Mouse (Mus musculus) layer of hippocampus, adult 11-12 months (tissue): ENCODE data around the gene Fto.

ENCODE experiments used
- DNase-seq: peaks from one replicate; pipeline ENCODE4 v3.0.0; 2022; ENCODE audit warnings: low spot score

Fto gene

DNA sequence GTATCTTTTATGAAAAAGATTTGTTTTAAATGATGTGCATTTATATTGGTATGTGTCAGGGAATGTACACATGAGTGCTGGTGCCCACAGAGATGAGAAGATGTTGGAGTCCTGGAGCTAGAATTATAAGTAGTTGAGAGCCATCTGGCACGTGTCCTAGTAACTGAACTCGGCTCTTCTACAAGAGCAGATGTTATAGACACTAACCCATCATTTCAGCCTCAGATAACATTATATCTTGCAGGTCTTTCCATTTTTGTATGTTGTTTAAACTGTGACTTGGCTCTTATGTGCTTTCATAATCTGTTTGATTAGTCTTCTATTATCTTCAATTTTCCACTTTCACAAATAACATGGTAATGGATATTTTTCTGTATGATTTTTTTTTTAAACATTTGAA is 186.0 kb downstream of the Fto start:
- no peak for DNase-seq

DNA sequence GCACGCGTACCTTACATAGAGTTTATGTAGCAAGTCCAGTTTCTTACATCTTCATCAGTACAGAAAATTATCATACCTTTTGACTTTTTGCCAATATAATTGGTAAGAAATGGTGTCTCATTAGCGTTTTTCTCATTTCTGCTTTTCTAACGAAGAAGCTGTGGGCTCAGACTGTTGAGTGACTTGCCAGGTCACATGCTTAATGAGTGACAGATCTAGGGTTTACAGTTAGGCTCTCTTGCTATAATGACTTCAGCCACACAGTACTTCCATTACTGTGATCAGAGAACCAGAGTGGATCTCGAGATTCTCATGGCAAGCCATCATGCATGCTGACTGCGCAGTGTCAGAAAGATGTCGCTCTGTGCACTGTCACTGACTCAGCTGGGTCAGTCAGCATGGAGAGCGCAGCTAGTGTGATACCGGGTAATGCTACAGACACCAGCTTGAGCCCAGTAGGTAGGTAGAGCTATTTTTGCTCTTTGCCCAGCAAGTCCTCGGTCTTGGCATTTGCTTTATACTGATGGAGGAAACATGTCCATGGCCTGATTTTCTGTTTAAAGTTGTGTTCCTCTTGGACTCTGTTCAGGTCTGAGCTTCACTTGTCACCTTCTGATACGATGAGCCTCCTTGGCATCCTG is 188.8 kb downstream of the Fto start:
- DNase-seq: no peak

- no peak for DNase-seq
Measured at GRCm38 (mm10) chr8:91502791-91503190, 189.5 kb downstream of the Fto start.

DNA sequence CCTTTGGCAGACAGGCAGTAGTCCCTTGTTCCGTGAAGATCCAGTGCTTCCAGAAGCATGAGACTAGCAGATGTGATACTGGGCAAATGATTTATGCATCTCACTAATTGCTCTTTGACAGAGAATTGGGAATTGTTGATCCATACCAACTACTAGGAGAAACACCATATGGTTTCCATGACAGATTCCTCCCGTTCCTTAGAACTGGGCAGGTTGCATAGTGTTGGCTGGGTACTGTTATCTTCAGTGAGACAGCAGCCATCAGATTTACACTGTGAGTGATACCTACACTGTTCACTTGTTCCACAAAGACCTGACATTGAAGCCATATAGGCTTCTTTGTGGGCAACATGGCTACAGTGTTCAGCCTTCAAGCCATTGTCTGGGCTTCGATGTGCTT is 191.0 kb downstream of the Fto start:
- no peak for DNase-seq

DNA sequence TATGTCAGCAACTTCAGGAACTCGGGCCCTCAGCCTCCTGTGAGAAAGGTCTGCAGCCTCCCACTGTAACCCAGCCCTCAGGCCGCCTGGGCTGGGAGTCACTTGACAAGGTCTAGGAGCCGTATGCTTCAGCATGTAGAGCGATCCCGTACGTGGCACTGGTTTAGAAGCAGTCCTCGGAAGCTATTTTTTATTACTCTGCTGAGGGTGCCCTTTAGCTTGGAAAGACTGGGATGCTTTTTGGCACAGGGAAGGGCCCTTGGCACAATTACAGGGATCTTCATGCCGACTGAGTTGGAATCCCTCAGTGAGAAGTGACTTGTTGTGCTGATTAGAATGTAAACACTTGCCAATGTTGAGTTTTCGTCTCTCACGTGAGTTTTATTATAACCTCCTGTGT is 191.6 kb downstream of the Fto start:
- no peak for DNase-seq

DNA sequence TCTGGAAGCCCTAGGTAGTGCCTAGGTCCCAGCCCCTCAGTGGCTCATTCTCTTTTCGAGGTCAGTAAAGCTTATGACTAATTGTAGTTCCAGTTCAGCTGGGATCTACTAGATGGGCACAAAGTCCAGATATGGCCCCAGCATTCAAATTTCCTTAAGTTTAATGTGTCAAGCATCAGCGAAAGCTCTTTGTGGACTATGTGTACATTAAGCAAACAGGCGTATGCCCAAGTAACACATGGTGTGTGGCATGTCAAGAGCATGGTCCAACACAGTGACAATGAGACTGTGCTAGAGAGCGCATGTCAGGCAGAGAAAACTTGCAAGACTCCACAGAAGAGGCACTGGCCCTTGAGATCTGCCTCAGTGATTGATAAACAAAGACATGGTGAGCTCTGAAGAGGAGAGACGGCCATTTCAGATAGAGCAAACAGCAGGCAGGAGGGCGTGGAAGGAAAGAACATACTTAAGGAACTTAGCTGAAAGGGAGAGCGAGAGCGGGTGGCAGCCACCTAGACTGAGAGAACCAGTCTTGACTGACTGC is 192.2 kb downstream of the Fto start:
- DNase-seq: no peak

GRCm38 (mm10) chr8:91505997-91506672 is 192.8 kb downstream of the Fto start:
- no peak for DNase-seq

DNA sequence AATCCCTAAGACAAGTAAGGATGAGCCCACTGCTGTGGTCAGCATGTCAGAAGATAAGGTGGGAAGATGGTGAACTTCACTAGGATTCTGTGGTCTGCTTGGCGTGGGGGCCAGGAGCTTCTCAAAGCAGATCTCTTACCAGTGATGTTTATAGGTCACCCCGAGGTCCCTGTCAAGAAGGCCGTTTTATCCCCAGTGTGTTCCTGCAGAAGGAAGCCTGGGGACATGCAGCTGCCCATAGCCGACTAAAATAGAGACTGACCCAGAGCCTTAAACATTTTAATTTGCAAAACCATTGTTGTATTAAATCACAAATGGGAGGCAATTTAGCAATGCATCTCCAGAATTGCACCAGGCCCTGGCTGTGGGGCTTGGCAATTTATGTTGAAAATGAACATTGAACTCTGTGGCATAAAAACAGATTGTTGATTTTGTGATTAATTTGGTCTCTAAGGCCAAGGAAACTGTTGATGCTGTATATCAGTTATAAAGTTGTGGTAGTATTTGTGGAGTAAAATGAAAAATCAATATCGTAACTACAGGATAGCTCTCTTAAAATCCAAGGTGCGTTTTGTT is 193.4 kb downstream of the Fto start:
- no peak for DNase-seq

- DNase-seq: no peak
Measured at GRCm38 (mm10) chr8:91507681-91508097, 194.4 kb downstream of the Fto start.

DNA sequence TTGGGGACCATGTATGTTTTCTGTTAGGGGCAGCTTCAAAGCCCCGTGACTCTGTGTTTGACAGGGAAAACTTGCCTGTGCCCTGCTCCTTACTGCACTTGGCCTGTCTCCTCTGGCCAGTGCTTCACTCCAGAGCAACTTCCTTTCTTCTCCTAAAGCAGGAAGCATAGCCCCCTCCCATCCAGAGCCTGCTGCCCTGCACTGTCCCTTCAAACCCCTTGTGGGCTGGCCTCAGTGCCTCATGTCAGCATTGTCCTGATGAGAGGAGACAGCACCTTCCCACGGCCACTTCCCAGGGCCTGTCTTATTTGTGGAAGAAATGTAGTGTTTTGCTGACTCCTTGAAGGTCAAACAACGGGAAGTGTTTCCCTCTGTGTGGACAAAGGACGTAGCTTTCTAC is 195.0 kb downstream of the Fto start:
- DNase-seq: no peak

GRCm38 (mm10) chr8:91509206-91509899 is 196.0 kb downstream of the Fto start:
- no peak for DNase-seq

GRCm38 (mm10) chr8:91509900-91510260 is 196.6 kb downstream of the Fto start:
- DNase-seq: no peak

DNA sequence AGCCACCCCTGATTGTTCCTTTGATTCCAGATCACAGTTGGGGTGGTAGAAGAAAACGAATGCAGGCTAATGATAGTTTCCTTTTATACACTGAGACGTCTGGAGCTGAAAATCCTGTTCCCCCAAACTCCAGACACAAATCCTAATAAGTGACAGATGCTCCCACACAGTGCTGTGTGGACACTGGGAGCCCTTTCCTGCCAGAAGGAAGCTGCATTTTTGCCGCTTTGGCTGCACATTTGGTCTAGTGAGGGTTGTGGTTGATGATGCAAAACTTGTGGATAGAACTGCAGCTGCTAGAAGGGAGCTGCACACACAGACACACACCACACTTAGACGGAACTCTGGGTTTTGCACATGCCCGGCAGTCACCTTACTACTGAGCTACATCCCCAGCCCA is 197.4 kb downstream of the Fto start:
- no peak for DNase-seq

DNA sequence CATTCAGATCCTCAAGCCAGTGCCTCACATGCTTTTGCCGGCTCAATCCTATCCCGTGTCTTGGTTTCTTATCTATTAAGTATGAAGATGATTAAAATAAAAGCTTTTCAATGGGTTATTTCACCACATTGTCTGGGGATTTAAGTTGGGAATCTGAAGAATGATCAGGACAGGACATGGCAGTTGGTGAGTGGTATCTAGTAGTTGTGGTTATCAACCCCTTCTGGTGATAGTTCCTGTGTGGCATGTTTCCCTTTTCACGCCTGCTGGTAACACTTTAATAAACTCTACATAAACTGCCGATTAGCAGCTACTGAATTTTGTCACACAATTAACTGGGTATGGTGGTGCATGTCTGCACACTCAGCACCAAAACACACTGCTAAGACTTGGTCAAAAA is 198.6 kb downstream of the Fto start:
- DNase-seq: no peak

DNA sequence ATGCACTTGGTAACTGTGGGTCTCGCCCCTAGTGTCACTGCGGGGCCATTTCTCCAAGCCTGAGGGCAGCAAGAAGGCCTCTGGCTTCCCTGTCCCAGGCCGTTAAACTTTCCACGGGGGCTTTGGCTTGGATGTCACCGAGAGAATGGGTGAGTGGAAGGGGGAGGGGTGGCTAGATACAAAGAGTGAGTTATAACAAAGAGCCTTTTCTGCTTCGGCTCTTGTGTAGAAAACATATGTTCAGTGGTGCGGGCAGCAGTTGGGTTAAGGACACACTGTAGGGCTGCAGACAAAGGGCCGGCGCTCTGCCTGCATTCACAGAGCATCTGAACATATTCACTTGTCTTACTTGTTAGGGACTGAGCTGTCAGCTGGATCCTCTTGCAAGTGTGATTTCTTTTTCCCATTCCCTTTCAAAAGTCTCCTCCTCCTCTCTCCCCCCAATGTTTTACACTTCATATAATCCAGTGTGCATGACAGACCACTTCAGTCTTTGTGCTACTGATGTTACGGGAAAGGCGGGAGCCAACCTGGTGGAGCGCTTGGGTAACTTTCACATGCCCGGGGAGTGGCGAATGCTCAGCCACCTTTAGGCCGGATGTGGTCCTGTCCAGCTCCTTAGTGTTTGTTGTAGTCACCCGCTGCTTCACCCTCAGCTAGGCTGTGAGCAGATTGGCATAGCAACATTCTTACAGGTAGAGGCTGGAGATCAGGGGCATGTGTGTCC is 201.6 kb downstream of the Fto start:
- DNase-seq: no peak

- no peak for DNase-seq
Measured at GRCm38 (mm10) chr8:91516422-91516821, 203.1 kb downstream of the Fto start.

GRCm38 (mm10) chr8:91518085-91518484 is 204.8 kb downstream of the Fto start:
- no peak for DNase-seq

- DNase-seq: no peak
Measured at GRCm38 (mm10) chr8:91522201-91522600, 208.9 kb downstream of the Fto start.

- no peak for DNase-seq
Measured at GRCm38 (mm10) chr8:91524056-91524864, 210.9 kb downstream of the Fto start.

DNA sequence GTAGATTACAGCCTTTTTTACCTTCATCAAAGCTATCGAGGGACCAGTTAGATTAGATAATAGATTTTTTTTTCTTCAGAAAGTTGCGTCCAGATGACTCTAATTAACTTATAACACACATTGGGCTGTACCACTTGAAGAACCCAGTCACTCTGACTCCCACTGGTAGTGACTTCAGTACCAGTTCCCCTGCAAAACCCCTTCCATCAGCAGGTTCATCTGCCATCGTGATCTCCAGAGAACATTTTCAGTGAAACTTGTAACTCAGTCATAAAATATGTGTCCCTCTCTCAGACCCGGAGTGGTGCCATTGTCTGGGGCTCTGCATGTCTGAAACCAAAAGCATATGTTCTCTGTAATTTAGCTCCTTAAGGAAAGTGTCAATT is 211.5 kb downstream of the Fto start:
- DNase-seq: no peak

- DNase-seq: no peak
Measured at GRCm38 (mm10) chr8:91525342-91525817, 212.1 kb downstream of the Fto start.
